Mouse (Mus musculus) ES-E14 (cell line): ENCODE data around the gene Mybph. TPM values are rescaled to one million over a fixed set of nuclear protein-coding genes. Genes with fewer than 3 reads are reported as not detected.

ENCODE experiments used
- DNase-seq: peaks from one replicate; pipeline ENCODE4 v3.0.0-alpha.2; 2013; ENCODE audit warnings: low read depth, low spot score
- H3K27ac ChIP-seq: 2 replicates; pipeline ENCODE4 v1.5.1; 2012; ENCODE audit warnings: low read depth, mild to moderate bottlenecking, low read length, moderate library complexity, mixed read lengths; ENCODE audit not compliant: poor library complexity, insufficient read depth, severe bottlenecking
- H3K36me3 ChIP-seq: 2 replicates; pipeline ENCODE4 v1.6.1; 2012; ENCODE audit warnings: mild to moderate bottlenecking, low read length, moderate library complexity, mixed read lengths; ENCODE audit not compliant: control insufficient read depth, poor library complexity, insufficient read depth, severe bottlenecking
- H3K4me1 ChIP-seq, 2 experiments: fragments of 150-350 bp in 1 of 2; sonication (generic) in 1 of 2; 2 replicates each; pipeline ENCODE4 v1.6.1; 2012; ENCODE audit warnings: low read length in 2 of 2, mild to moderate bottlenecking in 1 of 2, mixed read lengths in 1 of 2; ENCODE audit not compliant: control insufficient read depth in 2 of 2, insufficient read depth in 2 of 2, poor library complexity in 1 of 2
- H3K4me3 ChIP-seq, 2 experiments: fragments of 150-350 bp in 1 of 2; sonication (generic) in 1 of 2; 2 replicates each; pipeline ENCODE4 v1.5.1; 2012; ENCODE audit warnings: low read length in 2 of 2, low read depth in 1 of 2, mild to moderate bottlenecking in 1 of 2, mixed read lengths in 1 of 2; ENCODE audit not compliant: insufficient read depth in 1 of 2, poor library complexity in 1 of 2, severe bottlenecking in 1 of 2
- H3K9ac ChIP-seq: 2 replicates; pipeline ENCODE4 v1.6.1; 2012; ENCODE audit warnings: low read depth, mild to moderate bottlenecking, low read length, mixed read lengths; ENCODE audit not compliant: poor library complexity, insufficient read depth, severe bottlenecking
- H3K9me3 ChIP-seq: fragments of 150-350 bp; sonication (generic); 2 replicates; pipeline ENCODE4 v1.6.1; 2012; ENCODE audit warnings: low read depth, mild to moderate bottlenecking, low read length; ENCODE audit not compliant: control insufficient read depth, insufficient read depth
- CHD2 ChIP-seq: IDR thresholded peaks from 2 replicates; pipeline ENCODE4 v1.6.1; 2014; ENCODE audit warnings: mild to moderate bottlenecking, low read depth, low read length, inconsistent platforms
- HCFC1 ChIP-seq: IDR thresholded peaks from 2 replicates; pipeline ENCODE4 v1.6.1; 2012; ENCODE audit warnings: low read length, inconsistent platforms, borderline replicate concordance; ENCODE audit not compliant: insufficient read depth
- MAFK ChIP-seq: IDR thresholded peaks from 2 replicates; pipeline ENCODE4 v1.6.1; 2014; ENCODE audit warnings: mild to moderate bottlenecking, low read depth, low read length, inconsistent platforms; ENCODE audit not compliant: insufficient read depth
- ZC3H11A ChIP-seq: IDR thresholded peaks from 2 replicates; pipeline ENCODE4 v1.6.1; 2012; ENCODE audit warnings: low read depth, mild to moderate bottlenecking, inconsistent platforms, low read length, borderline replicate concordance
- ZNF384 ChIP-seq: IDR thresholded peaks from 2 replicates; pipeline ENCODE4 v1.6.1; 2012; ENCODE audit warnings: low read depth, low read length, inconsistent platforms
- in situ Hi-C, 2 experiments: fragments of 600-800 bp; cut with MboI; formaldehyde crosslinking; loops; one replicate each; pipeline ENCODE4 v1.15.1; 2025; ENCODE audit warnings: low sequenced_read_pairs in 2 of 2, inconsistent platforms in 1 of 2; ENCODE audit not compliant: unreplicated experiment in 2 of 2
- total RNA-seq: library from RNA; depleted of rRNA; stranded (reverse); fragments of 300-350 nt; gene quantifications from 2 replicates; pipeline ENCODE4 v1.2.3, GENCODE M21; 2012

Mybph gene
- total RNA-seq, 1 experiment: not detected

DNA sequence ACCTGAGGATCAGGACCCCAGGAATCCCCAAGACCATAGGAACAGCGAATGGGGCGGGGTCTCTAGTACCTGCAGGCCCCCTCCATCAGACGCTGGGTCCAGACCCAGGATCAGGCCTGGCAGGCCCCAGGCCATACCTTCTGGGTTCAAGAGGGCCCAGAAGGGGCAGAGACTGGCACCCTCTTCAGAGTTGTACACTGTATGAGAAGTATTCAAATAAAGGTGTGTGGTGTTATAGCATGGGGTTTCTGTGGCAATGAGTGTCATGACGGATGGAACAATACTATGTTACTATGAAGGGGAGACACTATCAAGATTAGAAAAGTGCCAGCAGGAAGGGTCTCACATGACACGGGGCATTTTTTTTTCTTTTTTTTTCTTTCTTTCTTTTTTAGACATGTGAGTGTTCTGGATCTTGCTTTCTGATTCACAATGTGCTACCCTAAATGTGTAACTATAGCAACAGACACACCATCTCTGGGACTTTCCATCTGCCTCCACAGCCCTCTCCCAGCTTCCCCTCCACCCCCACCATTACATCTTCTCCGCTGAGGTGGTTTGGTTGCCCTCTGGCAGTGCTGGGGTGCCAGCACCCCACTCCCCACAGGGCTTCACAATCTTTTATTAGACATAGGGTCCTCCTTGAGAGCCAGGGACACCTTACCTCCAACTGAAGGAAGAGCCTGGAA, 7.9 kb downstream of the Mybph start:
- Histone ChIP-seq H3K36me3 (no peaks in the 10 kb centered on the region), H3K27ac (no peak overlapping the region), H3K4me1 (peaks cover 0 to 5% of the 10 kb centered on the region in 2 experiments; a peak in 2 of 4 replicates), H3K4me3 (no peak overlapping the region), H3K9ac (no peak overlapping the region), H3K9me3 (no peaks in the 10 kb centered on the region)
- no peak for TF ChIP-seq CHD2
- TF ChIP-seq ZNF384: no peak
- TF ChIP-seq HCFC1: no peak
- TF ChIP-seq ZC3H11A: no peak
- no peak for TF ChIP-seq MAFK
- in situ Hi-C loops: no loop called here
- no peak for DNase-seq

DNA sequence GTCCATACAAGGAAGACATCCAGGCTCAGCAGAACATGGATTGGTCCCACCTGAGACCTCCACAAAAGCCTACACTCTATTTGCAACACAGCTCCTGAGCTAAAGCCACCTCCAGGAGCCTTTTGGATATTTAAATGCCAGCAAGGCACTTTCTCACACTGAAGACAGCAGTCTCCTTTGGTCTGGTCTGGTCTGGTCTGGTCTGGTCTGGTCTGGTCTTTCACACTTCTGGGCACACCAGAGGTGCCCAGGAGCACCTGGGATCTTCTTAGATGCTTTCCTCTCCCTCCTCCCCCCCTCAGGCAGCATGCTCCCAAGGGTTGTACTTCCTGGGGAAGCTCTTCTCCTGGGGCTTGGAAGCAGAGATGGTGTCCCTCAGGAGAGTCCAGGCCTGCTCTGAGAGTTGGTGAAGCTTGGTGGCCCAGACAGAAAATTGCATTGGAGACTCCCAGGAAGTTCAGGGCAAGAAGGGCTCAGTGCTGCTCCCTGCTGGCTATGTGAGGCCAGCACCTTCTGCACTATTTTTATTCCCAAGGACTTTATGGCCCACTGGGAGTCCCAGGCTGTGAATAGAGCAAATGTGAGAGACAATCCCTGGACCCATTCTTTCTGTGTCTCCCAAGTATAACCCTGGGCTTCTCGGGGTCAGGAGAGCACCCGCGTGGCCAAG, 8.6 kb downstream of the Mybph start:
- no peak overlapping the region for H3K27ac ChIP-seq
- H3K36me3 ChIP-seq: no peaks in the 10 kb centered on the region
- no peak overlapping the region for H3K4me3 ChIP-seq
- in situ Hi-C loops: no loop called here
- peak; percentile 71 for DNase-seq
- no peaks in the 10 kb centered on the region for H3K9me3 ChIP-seq
- H3K4me1 ChIP-seq: peaks cover 0 to 3% of the 10 kb centered on the region in 2 experiments; a peak in 1 of 4 replicates
- no peak for TF ChIP-seq MAFK
- 0 out of 2 replicates have a peak, but pooled peaks have one; percentile 19 for TF ChIP-seq ZC3H11A
- no peak overlapping the region for H3K9ac ChIP-seq

DNA sequence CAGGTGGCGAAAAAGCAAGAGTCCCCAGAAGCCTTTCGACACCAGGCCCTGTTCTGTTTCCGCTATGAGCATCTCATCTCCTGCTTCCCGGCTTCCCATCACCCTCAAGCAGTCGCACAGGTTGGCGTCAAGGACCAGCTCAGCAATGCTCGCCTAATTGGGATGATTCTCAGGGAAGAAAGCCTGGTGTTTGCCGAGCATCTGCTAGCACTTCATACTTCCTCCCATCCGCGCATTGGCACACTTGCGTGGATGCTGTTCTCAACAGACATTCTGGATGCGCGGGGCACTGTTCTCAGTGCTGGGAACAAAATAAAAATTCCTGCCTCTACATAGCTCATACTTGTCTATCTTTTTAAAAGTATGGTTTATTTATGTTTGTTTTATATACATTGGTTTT, 11.0 kb downstream of the Mybph start:
- TF ChIP-seq ZC3H11A (no peak), MAFK (no peak), HCFC1 (no peak)

DNA sequence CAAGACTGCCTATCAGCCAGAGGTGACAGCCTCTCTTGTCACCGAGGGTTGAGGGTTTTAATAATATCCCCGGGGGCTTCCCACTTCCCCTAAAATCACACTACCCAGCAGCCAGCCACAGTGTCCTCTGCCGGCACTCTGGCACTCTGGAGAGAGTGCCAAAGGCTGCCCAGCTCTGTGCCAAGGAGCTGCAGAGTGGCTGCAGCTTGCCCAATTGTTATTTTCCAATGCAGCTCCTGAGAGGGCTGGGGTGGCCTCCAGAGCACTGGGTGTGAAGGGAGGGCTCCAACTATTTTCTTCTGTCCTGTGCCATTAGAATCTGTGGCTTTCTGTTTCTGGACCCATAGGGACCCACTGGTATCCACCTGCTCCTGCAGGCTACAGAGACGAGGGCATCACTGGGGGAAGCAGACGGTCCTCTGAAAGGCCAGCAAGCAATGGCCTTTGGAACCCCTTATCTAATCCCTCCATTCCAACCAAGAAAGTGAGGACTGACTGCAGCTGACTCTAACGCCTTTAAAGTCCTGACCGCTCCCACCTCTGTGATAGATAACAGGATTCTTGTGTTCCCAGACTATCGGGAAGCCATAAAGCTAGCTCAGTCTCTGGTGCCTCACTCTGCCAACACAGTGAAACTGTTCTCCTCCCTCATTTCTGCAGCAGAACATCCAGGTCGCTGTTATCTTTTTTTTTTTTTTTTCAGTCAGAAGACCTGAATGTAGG, 12.2 kb downstream of the Mybph start:
- no peak for DNase-seq
- Histone ChIP-seq H3K27ac (no peak overlapping the region), H3K36me3 (no peaks in the 10 kb centered on the region), H3K4me1 (peaks cover 0 to 7% of the 10 kb centered on the region in 2 experiments; a peak in 2 of 4 replicates), H3K9me3 (no peaks in the 10 kb centered on the region), H3K4me3 (no peak overlapping the region), H3K9ac (no peak overlapping the region)
- in situ Hi-C loops: no loop called here
- TF ChIP-seq ZNF384: no peak
- TF ChIP-seq MAFK: no peak
- TF ChIP-seq HCFC1: no peak
- TF ChIP-seq ZC3H11A: no peak
- no peak for TF ChIP-seq CHD2

More for the DNA sequence above, 11.0 kb downstream of the Mybph start:
- no peaks in the 10 kb centered on the region for H3K9me3 ChIP-seq
- no peaks in the 10 kb centered on the region for H3K36me3 ChIP-seq
- H3K27ac ChIP-seq: no peak overlapping the region
- peaks cover 0 to 3% of the 10 kb centered on the region in 2 experiments; a peak in 1 of 4 replicates for H3K4me1 ChIP-seq
- no peak for DNase-seq
- H3K4me3 ChIP-seq: no peak overlapping the region
- H3K9ac ChIP-seq: no peak overlapping the region
- in situ Hi-C loops: no loop called here
